Mouse (Mus musculus): ENCODE results near the gene Vasn.

Vasn gene

GRCm38 (mm10) chr16:4639831-4640237 lies at the start of gene Vasn, which contains the start of gene Dnaja3:
Vasn (plus strand) TSS chr16:4639941.
Dnaja3 (plus strand) TSS chr16:4639989.
- DNase-seq (ENCODE audit: low spot score in 2 of 2), result peak; percentile 23 to 35

GRCm38 (mm10) chr16:4590236-4590635 lies 49.5 kb upstream of the Vasn start:
- no peak for DNase-seq (ENCODE audit: low spot score in 2 of 2)

GRCm38 (mm10) chr16:4592909-4593875 lies 46.5 kb upstream of the Vasn start:
- peak; percentile 29 to 42 for DNase-seq (ENCODE audit: low spot score in 2 of 2)

- no peak for DNase-seq (ENCODE audit: low spot score in 2 of 2)
These were observed 45.5 kb upstream of the Vasn start, which contains the start of gene Glis2 for GRCm38 (mm10) chr16:4593971-4594813. Glis2 (plus strand) TSS chr16:4594713.

GRCm38 (mm10) chr16:4594814-4595526 lies 44.8 kb upstream of the Vasn start:
- DNase-seq (ENCODE audit: low spot score in 2 of 2), result no peak

GRCm38 (mm10) chr16:4595527-4595963 lies 44.2 kb upstream of the Vasn start:
- no peak for DNase-seq (ENCODE audit: low spot score in 2 of 2)

- DNase-seq (ENCODE audit: low spot score in 2 of 2), result no peak
These were observed 43.5 kb upstream of the Vasn start for GRCm38 (mm10) chr16:4596141-4596728.

- no peak for DNase-seq (ENCODE audit: low spot score in 2 of 2)
These were observed 42.9 kb upstream of the Vasn start for GRCm38 (mm10) chr16:4596836-4597235.

- DNase-seq (ENCODE audit: low spot score in 2 of 2), result no peak
These were observed 42.4 kb upstream of the Vasn start for GRCm38 (mm10) chr16:4597296-4597695.

- no peak for DNase-seq (ENCODE audit: low spot score in 2 of 2)
These were observed 41.7 kb upstream of the Vasn start for GRCm38 (mm10) chr16:4598041-4598440.

- no peak for DNase-seq (ENCODE audit: low spot score in 2 of 2)
These were observed 40.7 kb upstream of the Vasn start for GRCm38 (mm10) chr16:4598891-4599543.

- no peak for DNase-seq (ENCODE audit: low spot score in 2 of 2)
These were observed 40.1 kb upstream of the Vasn start for GRCm38 (mm10) chr16:4599616-4600015.

GRCm38 (mm10) chr16:4600701-4601310 lies 38.9 kb upstream of the Vasn start:
- no peak for DNase-seq (ENCODE audit: low spot score in 2 of 2)

- DNase-seq (ENCODE audit: low spot score in 2 of 2), result no peak
These were observed 37.6 kb upstream of the Vasn start for GRCm38 (mm10) chr16:4602189-4602588.

- no peak for DNase-seq (ENCODE audit: low spot score in 2 of 2)
These were observed 36.8 kb upstream of the Vasn start for GRCm38 (mm10) chr16:4602766-4603452.

GRCm38 (mm10) chr16:4603453-4603837 lies 36.3 kb upstream of the Vasn start:
- DNase-seq (ENCODE audit: low spot score in 2 of 2), result no peak

- DNase-seq (ENCODE audit: low spot score in 2 of 2), result no peak
These were observed 35.4 kb upstream of the Vasn start for GRCm38 (mm10) chr16:4604293-4604837.

GRCm38 (mm10) chr16:4605514-4606131 lies 34.1 kb upstream of the Vasn start:
- no peak for DNase-seq (ENCODE audit: low spot score in 2 of 2)

Measured in natural killer cell, adult 2 months (primary cell).